9 mouse cellular contexts compared by ENCODE assay signal in genomic region chr9:97344767-97345297, GRCm38 (mm10). TPM values are rescaled to one million over a fixed set of nuclear protein-coding genes. Genes with fewer than 3 reads are reported as not detected.
DNase-seq lines count a peak whose midpoint lies in the region; ATAC-seq and TF ChIP-seq lines count a peak whose summit lies in the region.
"Had no signal": no experiment of that assay in that cellular context is flagged by ENCODE, and none has a peak within 500 bp of the region (broad histone marks: within the 10 kb centered on the region; RNA-seq: fewer than 3 reads in every experiment).

No protein-coding gene starts in this region.

- no peaks in the 10 kb centered on the region for H3K9me3 ChIP-seq in liver, embryonic 11.5 days (ENCODE audit: control insufficient read depth, low read length)
- H3K9me3 ChIP-seq in hindbrain, postnatal 0 days (ENCODE audit: low read length) = no peaks in the 10 kb centered on the region; the same call in 1 of the 2 replicates
- H3K9me3 ChIP-seq in limb, embryonic 11.5 days (ENCODE audit: control insufficient read depth, low read length) = no peaks in the 10 kb centered on the region
- H3K9me3 ChIP-seq in midbrain, postnatal 0 days (ENCODE audit: low read length) = no peaks in the 10 kb centered on the region
- H3K9me3 ChIP-seq in heart, embryonic 12.5 days (replicated peaks) = no peaks in the 10 kb centered on the region

- no peak overlapping the region for H3K9ac ChIP-seq in liver, embryonic 11.5 days (ENCODE audit: low read depth, low read length)
- H3K9ac ChIP-seq in hindbrain, postnatal 0 days (replicated peaks; ENCODE audit: low read length) = no peak overlapping the region
- no peak overlapping the region for H3K9ac ChIP-seq in limb, embryonic 11.5 days (ENCODE audit: low read length)
- H3K9ac ChIP-seq in midbrain, postnatal 0 days (replicated peaks; ENCODE audit: low read length, poor library complexity, severe bottlenecking) = no peak overlapping the region
- H3K9ac ChIP-seq in heart, embryonic 12.5 days = no peak overlapping the region

- ATAC-seq in liver, embryonic 11.5 days (replicated peaks; ENCODE audit: low FRiP score) = no peak
- ATAC-seq in hindbrain, postnatal 0 days = peak; percentile 70
- ATAC-seq in limb, embryonic 11.5 days (ENCODE audit: insufficient number of reproducible peaks, low FRiP score, low TSS enrichment, low read depth) = peak; percentile 31; the same call in 1 of the 2 replicates
- ATAC-seq in midbrain, postnatal 0 days (ENCODE audit: low FRiP score) = no peak
- no peak for ATAC-seq in heart, embryonic 12.5 days (ENCODE audit: insufficient number of reproducible peaks, low FRiP score)
- ATAC-seq: Patski had no signal

- no peak for TF ChIP-seq CTCF in hindbrain, postnatal 0 days (IDR thresholded peaks at IDR 0.05; ENCODE audit: low read depth)
- no peak for TF ChIP-seq CTCF in midbrain, postnatal 0 days (IDR thresholded peaks at IDR 0.05)

- 63% methylated on average over 12 of the region's 12 CpGs for WGBS in liver, embryonic 11.5 days
- WGBS in hindbrain, postnatal 0 days = 31% methylated on average over 12 of the region's 12 CpGs
- 64% methylated on average over 12 of the region's 12 CpGs for WGBS in limb, embryonic 11.5 days
- WGBS in midbrain, postnatal 0 days = 65% methylated on average over 12 of the region's 12 CpGs
- 59% methylated on average over 12 of the region's 12 CpGs for WGBS in heart, embryonic 12.5 days

- H3K4me1 ChIP-seq in liver, embryonic 11.5 days (replicated peaks; ENCODE audit: control insufficient read depth, insufficient read depth, low read length) = no peaks in the 10 kb centered on the region
- H3K4me1 ChIP-seq in hindbrain, postnatal 0 days (ENCODE audit: insufficient read depth, low read length) = no peaks in the 10 kb centered on the region
- H3K4me1 ChIP-seq in limb, embryonic 11.5 days (ENCODE audit: control insufficient read depth, insufficient read depth, low read length) = 0 out of 2 replicates have a peak, but pooled peaks cover 2% of the 10 kb centered on the region
- no peaks in the 10 kb centered on the region for H3K4me1 ChIP-seq in midbrain, postnatal 0 days (ENCODE audit: insufficient read depth, low read length)
- H3K4me1 ChIP-seq in heart, embryonic 12.5 days (replicated peaks) = no peaks in the 10 kb centered on the region

- peak; percentile 27 for DNase-seq in liver
- no peak for DNase-seq in liver, embryonic 11.5 days (ENCODE audit: low spot score)
- DNase-seq in hindbrain, postnatal 0 days (ENCODE audit: low spot score) = peak; percentile 86
- DNase-seq in limb, embryonic 11.5 days (ENCODE audit: low spot score) = peak; percentile 27
- peak; percentile 86 for DNase-seq in midbrain, postnatal 0 days (ENCODE audit: low spot score)
- no peak for DNase-seq in thymus, postnatal 36 days
- no peak for DNase-seq in spleen, postnatal 36 days (ENCODE audit: low spot score in 2 of 2)

- no peaks in the 10 kb centered on the region for H3K27me3 ChIP-seq in liver, embryonic 11.5 days (replicated peaks; ENCODE audit: control insufficient read depth, insufficient read depth, low read length)
- H3K27me3 ChIP-seq in hindbrain, postnatal 0 days (ENCODE audit: insufficient read depth, low read length) = no peaks in the 10 kb centered on the region
- no peaks in the 10 kb centered on the region for H3K27me3 ChIP-seq in limb, embryonic 11.5 days (ENCODE audit: control insufficient read depth, insufficient read depth, low read length)
- H3K27me3 ChIP-seq in midbrain, postnatal 0 days (ENCODE audit: insufficient read depth, low read length) = no peaks in the 10 kb centered on the region
- no peaks in the 10 kb centered on the region for H3K27me3 ChIP-seq in heart, embryonic 12.5 days (replicated peaks)

- H3K4me3 ChIP-seq in liver, embryonic 11.5 days (ENCODE audit: low read depth, low read length) = no peak overlapping the region
- no peak overlapping the region for H3K4me3 ChIP-seq in hindbrain, postnatal 0 days (ENCODE audit: low read length)
- no peak overlapping the region for H3K4me3 ChIP-seq in limb, embryonic 11.5 days (ENCODE audit: low read depth, low read length)
- H3K4me3 ChIP-seq in midbrain, postnatal 0 days (ENCODE audit: low read depth, low read length) = no peak overlapping the region
- H3K4me3 ChIP-seq in heart, embryonic 12.5 days = no peak overlapping the region

- H3K36me3 ChIP-seq in liver, embryonic 11.5 days (ENCODE audit: control insufficient read depth, insufficient read depth, low read length) = no peaks in the 10 kb centered on the region
- H3K36me3 ChIP-seq in hindbrain, postnatal 0 days (ENCODE audit: insufficient read depth, low read length) = no peaks in the 10 kb centered on the region
- H3K36me3 ChIP-seq in limb, embryonic 11.5 days (ENCODE audit: control insufficient read depth, insufficient read depth, low read length) = no peaks in the 10 kb centered on the region
- no peaks in the 10 kb centered on the region for H3K36me3 ChIP-seq in midbrain, postnatal 0 days (ENCODE audit: insufficient read depth, low read length)
- no peaks in the 10 kb centered on the region for H3K36me3 ChIP-seq in heart, embryonic 12.5 days

- no peak overlapping the region for H3K4me2 ChIP-seq in liver, embryonic 11.5 days
- 0 out of 2 replicates have a peak overlapping the region, but pooled peaks have one; percentile 25 for H3K4me2 ChIP-seq in hindbrain, postnatal 0 days (ENCODE audit: low read depth, low read length)
- no peak overlapping the region for H3K4me2 ChIP-seq in limb, embryonic 11.5 days (ENCODE audit: low read depth, severe bottlenecking)
- no peak overlapping the region for H3K4me2 ChIP-seq in midbrain, postnatal 0 days (ENCODE audit: low read depth, low read length, poor library complexity, severe bottlenecking)
- no peak overlapping the region for H3K4me2 ChIP-seq in heart, embryonic 12.5 days

- H3K27ac ChIP-seq in liver, embryonic 11.5 days (ENCODE audit: low read depth, low read length) = no peak overlapping the region
- no peak overlapping the region for H3K27ac ChIP-seq in hindbrain, postnatal 0 days
- no peak overlapping the region for H3K27ac ChIP-seq in limb, embryonic 11.5 days (replicated peaks; ENCODE audit: low read depth, low read length)
- no peak overlapping the region for H3K27ac ChIP-seq in midbrain, postnatal 0 days (ENCODE audit: low read depth, low read length)
- no peak overlapping the region for H3K27ac ChIP-seq in heart, embryonic 12.5 days (ENCODE audit: poor library complexity, severe bottlenecking)

RNA-seq across cellular contexts. Expression of gene Trim42, which starts 24.9 kb away (rescaled TPM):
- polyA plus RNA-seq in liver, embryonic 11.5 days (2014; fragmentation: Nextera tagmentation; extraction: Ambion mirVana) = not detected in 2 replicates
- total RNA-seq in hindbrain, postnatal 0 days (2014; rRNA removed) = not detected in 2 replicates
- polyA plus RNA-seq in hindbrain, postnatal 0 days (2015; fragmentation: Nextera tagmentation; extraction: Ambion mirVana) = not detected in 2 replicates
- polyA plus RNA-seq in limb, embryonic 11.5 days (2014; fragmentation: Nextera tagmentation; extraction: Ambion mirVana) = not detected in 2 replicates
- not detected in 2 replicates for total RNA-seq in midbrain, postnatal 0 days (2014; rRNA removed)
- 0.06 TPM in 1 of 2 replicates, not detected in the other for polyA plus RNA-seq in midbrain, postnatal 0 days (2015; fragmentation: Nextera tagmentation; extraction: Ambion mirVana)
- not detected in 2 replicates for polyA plus RNA-seq in heart, embryonic 12.5 days (2016; fragmentation: Nextera tagmentation; extraction: Ambion mirVana)
- polyA plus RNA-seq: Patski had no signal

Comparison
In these comparisons a context has a peak if more than half of its experiments do, and no peak if none do; other contexts are left out.
1. DNase-seq: peak in liver (single experiment), hindbrain, postnatal 0 days (single experiment), limb, embryonic 11.5 days (single experiment) and midbrain, postnatal 0 days (single experiment); none in liver, embryonic 11.5 days (single experiment), thymus, postnatal 36 days (0 of 2) and spleen, postnatal 36 days (0 of 2).
2. ATAC-seq: peak in hindbrain, postnatal 0 days (single experiment) and limb, embryonic 11.5 days (single experiment); none in liver, embryonic 11.5 days (single experiment), midbrain, postnatal 0 days (single experiment) and heart, embryonic 12.5 days (single experiment).